Mouse (Mus musculus): ENCODE measurements around the gene Efna5. TPM values are rescaled to one million over a fixed set of nuclear protein-coding genes. Genes with fewer than 3 reads are reported as not detected.
A peak's percentile ranks its signal among the peaks of the same experiment; 100 is the strongest.

Efna5 gene
- polyA plus RNA-seq, 1 experiment from 2014 or later = 65.4 TPM

DNA sequence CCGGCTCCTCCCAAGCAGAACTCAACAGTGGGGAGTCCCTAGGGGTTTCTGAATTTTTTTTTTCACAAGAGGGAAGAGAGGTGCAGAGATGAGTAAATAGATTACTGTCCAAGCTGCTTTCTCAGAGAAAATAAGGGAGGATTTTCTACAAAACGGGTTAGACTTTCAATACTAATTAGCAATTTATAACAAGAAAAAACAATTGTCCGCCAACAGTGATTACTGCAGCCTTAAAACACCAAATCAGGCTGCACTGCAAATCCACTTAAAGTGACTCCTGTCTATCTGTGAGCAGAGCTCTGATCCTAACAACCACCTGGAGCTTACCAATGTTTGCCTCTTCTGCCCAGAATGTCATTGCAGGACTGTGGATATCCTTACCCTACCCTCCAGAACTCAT lies 18.1 kb downstream of the Efna5 start:
- Histone ChIP-seq H3K9ac (replicated peaks; ENCODE audit: low read depth, low read length) (no peak overlapping the region), H3K9me3 (ENCODE audit: control insufficient read depth, low read length) (no peaks in the 10 kb centered on the region), H3K4me3 (ENCODE audit: low read depth, low read length) (no peak overlapping the region)

GRCm38 (mm10) chr17:62862298-62862999 lies 18.7 kb downstream of the Efna5 start:
- ATAC-seq (ENCODE audit: low read depth) = peak; percentile 91
- no peaks in the 10 kb centered on the region for H3K27me3 ChIP-seq (ENCODE audit: control insufficient read depth, insufficient read depth, low read length)
- peak overlapping the region; percentile 24; the same call in 1 of the 2 replicates for H3K4me2 ChIP-seq (ENCODE audit: low read depth, low read length)
- no peaks in the 10 kb centered on the region for H3K36me3 ChIP-seq (ENCODE audit: control insufficient read depth, insufficient read depth, low read length)
- WGBS = 21% methylated on average over 12 of the region's 12 CpGs
- no peaks in the 10 kb centered on the region for H3K9me3 ChIP-seq (ENCODE audit: control insufficient read depth, low read length)
- no peak overlapping the region for H3K9ac ChIP-seq (replicated peaks; ENCODE audit: low read depth, low read length)
- peaks cover 16% of the 10 kb centered on the region for H3K4me1 ChIP-seq (ENCODE audit: control insufficient read depth, insufficient read depth, low read length)
- H3K4me3 ChIP-seq (ENCODE audit: low read depth, low read length) = no peak overlapping the region
- peak overlapping the region; percentile 57 for H3K27ac ChIP-seq (ENCODE audit: low read depth, low read length)

More for the DNA sequence above, 18.1 kb downstream of the Efna5 start:
- H3K27me3 ChIP-seq (ENCODE audit: control insufficient read depth, insufficient read depth, low read length) = no peaks in the 10 kb centered on the region
- H3K27ac ChIP-seq (ENCODE audit: low read depth, low read length) = peak overlapping the region; percentile 57; the same call in 1 of the 2 replicates
- no peaks in the 10 kb centered on the region for H3K36me3 ChIP-seq (ENCODE audit: control insufficient read depth, insufficient read depth, low read length)
- no peak for ATAC-seq (ENCODE audit: low read depth)
- no peak overlapping the region for H3K4me2 ChIP-seq (ENCODE audit: low read depth, low read length)
- WGBS = 48% methylated on average over 3 of the region's 3 CpGs
- peaks cover 16% of the 10 kb centered on the region for H3K4me1 ChIP-seq (ENCODE audit: control insufficient read depth, insufficient read depth, low read length)

- ATAC-seq (ENCODE audit: low read depth) = no peak
- H3K4me3 ChIP-seq (ENCODE audit: low read depth, low read length) = no peak overlapping the region
- H3K9me3 ChIP-seq (ENCODE audit: control insufficient read depth, low read length) = no peaks in the 10 kb centered on the region
- no peak overlapping the region for H3K4me2 ChIP-seq (ENCODE audit: low read depth, low read length)
- no peaks in the 10 kb centered on the region for H3K27me3 ChIP-seq (ENCODE audit: control insufficient read depth, insufficient read depth, low read length)
- H3K9ac ChIP-seq (replicated peaks; ENCODE audit: low read depth, low read length) = no peak overlapping the region
- WGBS = 79% methylated on average over 8 of the region's 8 CpGs
- no peak overlapping the region for H3K27ac ChIP-seq (ENCODE audit: low read depth, low read length)
- H3K4me1 ChIP-seq (ENCODE audit: control insufficient read depth, insufficient read depth, low read length) = peaks cover 17% of the 10 kb centered on the region
- no peaks in the 10 kb centered on the region for H3K36me3 ChIP-seq (ENCODE audit: control insufficient read depth, insufficient read depth, low read length)
These were observed 23.8 kb downstream of the Efna5 start for GRCm38 (mm10) chr17:62857275-62857674.

DNA sequence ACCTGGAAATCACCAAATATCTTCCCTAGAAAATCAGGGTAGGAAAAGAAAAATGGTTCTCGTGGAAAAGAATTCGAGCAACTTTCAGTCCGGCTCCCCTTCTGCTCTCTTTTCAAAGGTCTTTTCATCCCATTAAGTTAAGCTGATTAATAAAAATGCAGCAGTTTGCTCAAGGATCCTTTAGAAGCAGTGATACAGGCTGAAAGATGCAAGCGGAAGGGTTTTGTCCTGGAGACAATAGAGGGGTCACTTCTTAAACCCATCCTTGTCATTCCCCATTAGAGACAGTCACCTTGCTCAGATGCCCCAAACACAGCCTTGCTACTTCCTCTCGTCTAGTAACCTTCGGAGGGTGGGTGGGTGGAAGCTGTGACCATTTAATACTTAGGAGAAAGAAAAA lies 27.4 kb downstream of the Efna5 start:
- WGBS = 10% methylated on average over 6 of the region's 6 CpGs
- Histone ChIP-seq H3K36me3 (ENCODE audit: control insufficient read depth, insufficient read depth, low read length) (no peaks in the 10 kb centered on the region), H3K4me2 (ENCODE audit: low read depth, low read length) (0 out of 2 replicates have a peak overlapping the region, but pooled peaks have one; percentile 1), H3K27ac (ENCODE audit: low read depth, low read length) (no peak overlapping the region), H3K27me3 (ENCODE audit: control insufficient read depth, insufficient read depth, low read length) (no peaks in the 10 kb centered on the region), H3K9ac (replicated peaks; ENCODE audit: low read depth, low read length) (no peak overlapping the region), H3K4me1 (ENCODE audit: control insufficient read depth, insufficient read depth, low read length) (peaks cover 10% of the 10 kb centered on the region), H3K9me3 (ENCODE audit: control insufficient read depth, low read length) (no peaks in the 10 kb centered on the region), H3K4me3 (ENCODE audit: low read depth, low read length) (no peak overlapping the region)
- ATAC-seq (ENCODE audit: low read depth) = no peak

DNA sequence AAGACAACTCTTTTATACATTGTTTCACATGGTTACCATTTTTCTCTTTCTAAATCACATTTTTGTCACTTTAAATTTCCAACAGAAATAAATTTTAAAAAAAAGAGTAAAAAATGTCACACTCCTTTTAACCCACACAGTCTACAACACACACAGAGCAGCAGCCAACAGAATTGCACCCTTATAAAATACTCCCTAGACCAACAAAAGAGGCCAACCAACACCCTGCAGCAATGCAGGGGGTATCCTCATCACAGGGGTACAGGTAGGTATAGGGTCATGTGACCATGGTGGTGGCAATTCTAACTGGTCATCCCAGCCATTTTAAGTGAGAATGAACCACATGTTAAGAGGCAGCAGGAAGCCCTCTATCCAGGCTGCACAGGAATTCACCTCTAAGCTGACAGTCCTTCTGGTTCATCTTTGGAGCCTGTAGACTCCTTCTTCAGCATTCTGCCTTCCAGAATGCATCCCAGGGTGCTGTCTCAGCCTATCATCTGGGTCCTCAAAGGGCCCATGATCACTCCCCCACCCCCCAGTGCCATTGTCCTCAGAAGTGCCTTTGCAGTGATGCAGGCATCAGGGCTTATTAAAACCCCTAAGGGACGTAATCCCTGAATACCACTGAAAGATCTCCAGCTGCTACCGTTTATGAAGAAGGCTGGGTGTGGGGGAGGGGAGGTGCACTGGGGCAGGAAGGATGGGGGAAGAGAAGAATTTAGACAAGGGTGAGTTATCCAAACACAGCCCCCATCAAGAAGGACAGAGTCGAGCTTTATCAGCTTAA lies 28.1 kb downstream of the Efna5 start:
- peak; percentile 48; the same call in 1 of the 2 replicates for ATAC-seq (ENCODE audit: low read depth)
- no peaks in the 10 kb centered on the region for H3K27me3 ChIP-seq (ENCODE audit: control insufficient read depth, insufficient read depth, low read length)
- H3K4me1 ChIP-seq (ENCODE audit: control insufficient read depth, insufficient read depth, low read length) = peaks cover 10% of the 10 kb centered on the region
- H3K9ac ChIP-seq (replicated peaks; ENCODE audit: low read depth, low read length) = no peak overlapping the region
- no peak overlapping the region for H3K4me3 ChIP-seq (ENCODE audit: low read depth, low read length)
- H3K4me2 ChIP-seq (ENCODE audit: low read depth, low read length) = peak overlapping the region; percentile 1; the same call in 1 of the 2 replicates
- no peak overlapping the region for H3K27ac ChIP-seq (ENCODE audit: low read depth, low read length)
- 3% methylated on average over 3 of the region's 3 CpGs for WGBS
- no peaks in the 10 kb centered on the region for H3K36me3 ChIP-seq (ENCODE audit: control insufficient read depth, insufficient read depth, low read length)
- H3K9me3 ChIP-seq (ENCODE audit: control insufficient read depth, low read length) = no peaks in the 10 kb centered on the region

- H3K4me2 ChIP-seq (ENCODE audit: low read depth, low read length) = no peak overlapping the region
- WGBS = 28% methylated on average over 7 of the region's 7 CpGs
- H3K36me3 ChIP-seq (ENCODE audit: control insufficient read depth, insufficient read depth, low read length) = no peaks in the 10 kb centered on the region
- H3K4me1 ChIP-seq (ENCODE audit: control insufficient read depth, insufficient read depth, low read length) = peaks cover 10% of the 10 kb centered on the region
- no peaks in the 10 kb centered on the region for H3K9me3 ChIP-seq (ENCODE audit: control insufficient read depth, low read length)
- ATAC-seq (ENCODE audit: low read depth) = peak; percentile 45; the same call in 1 of the 2 replicates
- no peak overlapping the region for H3K9ac ChIP-seq (replicated peaks; ENCODE audit: low read depth, low read length)
- no peak overlapping the region for H3K4me3 ChIP-seq (ENCODE audit: low read depth, low read length)
- no peaks in the 10 kb centered on the region for H3K27me3 ChIP-seq (ENCODE audit: control insufficient read depth, insufficient read depth, low read length)
- H3K27ac ChIP-seq (ENCODE audit: low read depth, low read length) = no peak overlapping the region
These were observed 29.8 kb downstream of the Efna5 start for GRCm38 (mm10) chr17:62851268-62851667.

- WGBS = 37% methylated on average over 3 of the region's 3 CpGs
- no peak overlapping the region for H3K4me2 ChIP-seq (ENCODE audit: low read depth, low read length)
- H3K4me1 ChIP-seq (ENCODE audit: control insufficient read depth, insufficient read depth, low read length) = peaks cover 10% of the 10 kb centered on the region
- H3K9me3 ChIP-seq (ENCODE audit: control insufficient read depth, low read length) = no peaks in the 10 kb centered on the region
- no peak overlapping the region for H3K4me3 ChIP-seq (ENCODE audit: low read depth, low read length)
- H3K27ac ChIP-seq (ENCODE audit: low read depth, low read length) = no peak overlapping the region
- no peaks in the 10 kb centered on the region for H3K27me3 ChIP-seq (ENCODE audit: control insufficient read depth, insufficient read depth, low read length)
- H3K9ac ChIP-seq (replicated peaks; ENCODE audit: low read depth, low read length) = no peak overlapping the region
- ATAC-seq (ENCODE audit: low read depth) = peak; percentile 62
- H3K36me3 ChIP-seq (ENCODE audit: control insufficient read depth, insufficient read depth, low read length) = no peaks in the 10 kb centered on the region
These were observed 30.5 kb downstream of the Efna5 start for GRCm38 (mm10) chr17:62850603-62851002.

- no peak overlapping the region for H3K9ac ChIP-seq (replicated peaks; ENCODE audit: low read depth, low read length)
- H3K4me3 ChIP-seq (ENCODE audit: low read depth, low read length) = no peak overlapping the region
- no peak for ATAC-seq (ENCODE audit: low read depth)
- H3K27me3 ChIP-seq (ENCODE audit: control insufficient read depth, insufficient read depth, low read length) = no peaks in the 10 kb centered on the region
- H3K27ac ChIP-seq (ENCODE audit: low read depth, low read length) = no peak overlapping the region
- peaks cover 10% of the 10 kb centered on the region for H3K4me1 ChIP-seq (ENCODE audit: control insufficient read depth, insufficient read depth, low read length)
- no peaks in the 10 kb centered on the region for H3K9me3 ChIP-seq (ENCODE audit: control insufficient read depth, low read length)
- H3K36me3 ChIP-seq (ENCODE audit: control insufficient read depth, insufficient read depth, low read length) = no peaks in the 10 kb centered on the region
- H3K4me2 ChIP-seq (ENCODE audit: low read depth, low read length) = no peak overlapping the region
- 94% methylated on average over 6 of the region's 6 CpGs for WGBS
These were observed 31.4 kb downstream of the Efna5 start for GRCm38 (mm10) chr17:62849676-62850075.

DNA sequence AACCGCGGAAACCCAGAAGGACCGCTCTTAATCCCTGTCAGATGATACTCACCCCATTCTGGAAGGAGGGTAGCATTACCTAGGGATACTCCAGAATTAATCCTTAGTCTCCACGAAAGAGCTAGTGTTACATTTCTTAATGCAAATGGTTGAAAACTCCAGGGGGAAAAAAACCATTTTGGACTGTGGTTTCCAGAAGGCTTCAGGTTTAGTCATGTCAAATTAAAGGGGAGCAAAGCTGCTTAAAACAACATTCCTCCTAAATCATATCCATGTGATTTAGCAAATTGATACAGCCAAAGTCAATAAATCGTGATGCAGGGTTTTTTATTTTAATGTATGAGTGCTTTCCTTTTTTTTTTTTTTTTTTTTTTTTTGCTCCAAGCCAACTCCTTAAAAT lies 35.5 kb downstream of the Efna5 start:
- no peaks in the 10 kb centered on the region for H3K9me3 ChIP-seq (ENCODE audit: control insufficient read depth, low read length)
- no peak overlapping the region for H3K4me2 ChIP-seq (ENCODE audit: low read depth, low read length)
- 60% methylated on average over 5 of the region's 5 CpGs for WGBS
- no peaks in the 10 kb centered on the region for H3K4me1 ChIP-seq (ENCODE audit: control insufficient read depth, insufficient read depth, low read length)
- H3K9ac ChIP-seq (replicated peaks; ENCODE audit: low read depth, low read length) = no peak overlapping the region
- no peaks in the 10 kb centered on the region for H3K36me3 ChIP-seq (ENCODE audit: control insufficient read depth, insufficient read depth, low read length)
- no peak for ATAC-seq (ENCODE audit: low read depth)
- H3K27ac ChIP-seq (ENCODE audit: low read depth, low read length) = no peak overlapping the region
- H3K4me3 ChIP-seq (ENCODE audit: low read depth, low read length) = no peak overlapping the region
- H3K27me3 ChIP-seq (ENCODE audit: control insufficient read depth, insufficient read depth, low read length) = no peaks in the 10 kb centered on the region
